Mouse (Mus musculus) mouse embryonic stem cell (cell line): ENCODE results near the gene Ints1.

Experiments
- in situ Hi-C, 2 experiments: fragments of 300-500 bp; cut with MboI; formaldehyde crosslinking; loops; 1 replicate in 1 of 2; 3 replicates in 1 of 2; pipeline ENCODE4 v1.14.3; 2019 to 2020; ENCODE audit warnings: low sequenced_read_pairs in 2 of 2, low pct_unique_long_range_greater_than_20kb in 1 of 2, mixed read lengths in 1 of 2; ENCODE audit not compliant: unreplicated experiment in 1 of 2

Ints1 gene

DNA sequence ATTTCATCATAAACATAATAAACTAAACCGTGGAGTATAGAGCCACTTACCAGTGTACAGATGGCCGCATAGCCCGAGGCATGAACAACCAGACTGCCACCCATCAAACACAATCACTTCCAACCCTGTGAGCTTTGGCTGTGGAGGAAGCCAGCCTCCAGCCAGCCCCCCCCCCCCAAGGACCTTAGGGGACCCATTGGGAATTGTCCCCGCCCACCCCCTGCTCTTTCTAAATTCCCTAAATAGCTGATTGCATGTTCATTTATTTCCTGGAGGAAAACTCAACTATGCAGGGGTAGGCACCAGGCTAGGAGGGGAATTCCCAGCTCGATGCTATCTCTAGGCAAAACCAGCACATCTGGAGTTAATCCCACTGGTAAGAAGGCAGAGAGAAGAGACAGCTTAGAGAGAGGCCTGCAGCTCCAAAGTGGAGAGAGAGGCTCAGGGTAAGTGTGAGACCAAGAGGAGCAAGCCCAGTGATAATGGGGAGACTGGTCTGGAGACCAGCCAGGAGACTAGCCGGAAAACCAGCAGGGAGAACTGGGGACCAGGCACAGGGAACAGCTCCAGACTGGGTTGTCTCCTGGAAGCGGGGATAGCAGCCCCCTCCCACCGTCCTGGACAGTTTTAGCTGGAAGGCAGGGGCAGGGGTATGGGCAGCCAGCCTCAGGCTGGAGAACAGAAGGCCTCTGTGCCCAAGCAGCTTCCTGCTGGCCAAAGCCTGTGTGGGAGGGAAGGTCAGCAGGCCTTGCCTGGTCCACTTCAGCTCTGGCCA lies 44.6 kb downstream of the Ints1 start:
- in situ Hi-C loops = no loop called here

DNA sequence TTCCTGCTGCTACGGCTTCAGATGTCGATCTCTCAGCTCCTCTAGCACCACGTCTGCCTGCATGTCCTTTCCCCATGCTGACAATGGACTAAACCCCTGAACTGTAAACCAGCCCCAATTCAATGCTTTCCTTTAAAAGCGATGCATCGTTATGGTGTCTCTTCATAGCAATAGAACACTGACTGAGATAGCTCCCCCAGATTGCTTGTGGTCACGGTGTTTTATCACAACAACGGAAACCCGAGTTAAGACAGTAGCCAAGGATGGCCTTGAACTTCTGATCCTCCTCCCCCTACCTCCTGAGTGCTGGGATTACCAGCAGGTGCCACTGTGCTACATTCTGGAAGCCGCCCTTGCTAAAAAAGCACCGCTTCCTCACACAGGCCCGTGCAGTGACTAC lies 48.2 kb downstream of the Ints1 start:
- in situ Hi-C loops = no loop called here

DNA sequence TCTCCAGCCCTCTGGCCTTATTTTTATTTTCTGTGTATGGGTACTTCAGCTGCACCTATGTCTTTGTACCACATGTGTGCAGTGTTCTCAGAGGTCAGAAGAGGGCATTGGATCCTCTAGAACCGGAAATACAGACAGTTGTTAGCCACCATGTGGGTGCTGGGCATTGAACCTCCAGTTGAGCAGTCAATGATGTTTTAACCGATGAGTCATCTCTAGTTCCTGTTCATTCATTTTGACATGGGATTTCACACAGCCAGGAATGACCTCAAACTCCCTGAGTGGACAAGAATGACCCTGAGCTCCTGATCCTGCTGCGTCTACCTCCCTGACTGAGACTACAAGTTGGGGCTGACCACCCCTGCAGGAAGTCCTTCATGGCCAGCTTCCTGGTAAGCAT lies 49.3 kb downstream of the Ints1 start:
- in situ Hi-C loops = no loop called here

DNA sequence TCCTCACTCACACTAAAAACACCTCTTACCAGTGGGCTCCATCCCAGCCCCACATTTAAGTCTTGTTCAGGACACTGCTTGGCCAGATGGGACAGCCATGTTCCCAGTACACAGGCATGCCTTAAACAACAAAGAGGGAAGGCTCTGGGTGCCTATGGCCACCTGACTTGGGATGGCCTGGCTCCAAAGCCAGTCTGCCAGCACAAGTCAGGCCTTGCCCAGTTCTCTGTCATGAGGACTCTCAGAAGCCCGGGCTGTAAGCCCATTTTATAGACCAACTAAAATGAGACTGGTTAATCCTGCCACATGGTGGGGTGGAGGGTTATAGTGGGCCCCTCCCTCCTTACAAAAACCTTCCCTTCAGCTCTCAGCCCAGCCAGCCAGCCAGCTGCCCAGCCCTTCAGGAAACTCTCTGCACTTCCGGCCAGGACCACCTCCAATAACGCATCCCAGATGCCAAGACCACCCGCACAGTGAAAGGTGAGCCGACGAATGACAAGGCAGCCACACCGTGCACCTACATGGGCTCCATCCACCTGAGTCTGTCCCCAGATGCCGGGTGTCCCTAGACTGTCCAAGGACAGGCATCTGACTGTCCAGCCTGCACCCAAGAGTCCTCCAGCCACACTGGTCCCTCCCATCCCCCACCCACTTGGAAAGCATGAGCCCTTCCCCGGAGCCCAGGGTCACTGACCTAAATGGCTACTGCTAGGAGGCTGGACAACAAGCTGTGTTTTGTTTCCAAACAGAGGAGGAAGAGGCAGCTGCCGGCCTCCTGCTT lies 50.9 kb downstream of the Ints1 start:
- in situ Hi-C loops = no loop called here

DNA sequence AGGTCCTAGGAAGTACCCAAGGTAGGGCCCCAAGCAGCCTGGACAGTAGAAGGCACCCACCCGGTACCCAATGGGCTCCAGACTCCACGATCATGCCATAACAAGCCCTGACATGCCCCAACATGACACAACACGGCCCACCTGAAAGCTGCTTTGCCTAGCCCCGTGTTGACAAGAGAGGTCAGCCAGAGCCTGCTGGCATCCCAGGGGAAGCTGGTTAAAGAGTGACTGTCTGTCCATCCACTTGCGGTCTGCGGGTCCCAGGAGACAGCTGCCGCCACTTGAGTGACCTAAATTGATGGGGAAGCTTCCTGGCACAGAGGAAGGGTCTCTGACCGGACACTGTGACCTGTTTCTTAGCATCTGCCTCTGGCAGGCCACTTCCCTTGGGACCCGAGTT lies 52.4 kb downstream of the Ints1 start:
- in situ Hi-C loops = no loop called here

GRCm38 (mm10) chr5:139722709-139723108 lies 52.8 kb downstream of the Ints1 start:
- in situ Hi-C loops = no loop called here

DNA sequence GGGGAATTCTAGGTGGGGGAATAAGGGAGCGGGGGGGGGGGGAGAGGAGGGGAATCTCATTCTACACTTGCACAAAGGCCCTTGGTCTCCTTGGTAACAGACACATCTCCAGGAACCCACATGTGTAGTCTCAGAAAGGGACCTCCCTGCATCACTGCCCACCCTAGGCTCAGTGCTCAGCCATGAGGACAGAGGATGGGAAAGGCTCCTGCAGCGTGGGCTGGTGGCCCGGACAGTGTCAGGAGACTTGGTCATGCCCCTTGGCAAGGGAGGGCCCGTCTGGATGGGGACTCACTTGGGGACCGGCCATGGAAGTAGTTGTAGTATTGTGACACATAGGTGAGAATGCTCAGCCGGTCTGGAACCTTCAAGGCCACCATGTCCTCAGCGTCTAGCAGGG lies 56.5 kb downstream of the Ints1 start:
- in situ Hi-C loops = no loop called here

- in situ Hi-C loops = no loop called here
Measured at GRCm38 (mm10) chr5:139718540-139718939, 56.9 kb downstream of the Ints1 start.

- in situ Hi-C loops = no loop called here
Measured at GRCm38 (mm10) chr5:139717723-139718122, 57.8 kb downstream of the Ints1 start.

- in situ Hi-C loops = no loop called here
Measured at GRCm38 (mm10) chr5:139706496-139706895, 69.0 kb downstream of the Ints1 start.

DNA sequence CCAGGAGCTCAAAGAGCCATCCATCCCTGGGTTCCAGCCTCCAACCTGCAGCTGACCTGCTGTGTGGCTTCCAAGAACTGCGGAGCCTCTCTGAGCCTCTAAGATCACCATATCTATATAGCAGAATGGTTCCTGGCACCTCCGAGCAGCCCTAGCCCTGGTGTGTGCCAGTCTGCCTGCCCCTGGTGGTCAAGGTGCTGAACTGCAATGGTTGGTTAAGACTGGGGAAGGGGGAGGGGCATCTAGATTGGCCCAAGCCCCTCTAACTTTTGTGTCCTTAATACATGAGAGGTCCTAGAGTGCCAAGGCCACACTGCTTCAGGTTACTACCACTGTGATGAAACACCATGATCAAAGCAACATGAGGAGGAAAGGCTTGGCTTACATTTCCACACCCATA lies 72.6 kb downstream of the Ints1 start:
- in situ Hi-C loops = no loop called here

DNA sequence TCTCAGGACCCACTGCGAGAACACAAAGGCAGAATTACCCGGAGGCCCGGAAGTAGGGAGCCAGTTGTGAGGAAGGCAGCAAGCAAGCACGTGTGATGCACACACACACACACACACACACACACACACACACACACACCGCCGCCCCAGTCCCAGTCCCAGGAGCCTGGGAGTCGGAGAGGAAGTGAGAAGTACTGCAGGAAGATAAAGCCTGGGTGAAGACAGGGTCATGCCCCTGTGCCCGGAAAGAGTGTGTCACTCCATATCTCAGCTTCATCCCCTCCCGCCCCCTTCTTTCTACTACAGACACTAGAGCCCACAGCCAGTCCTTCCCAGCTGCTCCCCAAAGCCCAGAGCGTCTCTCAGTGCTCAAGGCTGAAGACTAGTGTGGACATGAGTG lies 73.2 kb downstream of the Ints1 start:
- in situ Hi-C loops = no loop called here
